ENCODE assay signal across 10 mouse cellular contexts in the genomic region with DNA sequence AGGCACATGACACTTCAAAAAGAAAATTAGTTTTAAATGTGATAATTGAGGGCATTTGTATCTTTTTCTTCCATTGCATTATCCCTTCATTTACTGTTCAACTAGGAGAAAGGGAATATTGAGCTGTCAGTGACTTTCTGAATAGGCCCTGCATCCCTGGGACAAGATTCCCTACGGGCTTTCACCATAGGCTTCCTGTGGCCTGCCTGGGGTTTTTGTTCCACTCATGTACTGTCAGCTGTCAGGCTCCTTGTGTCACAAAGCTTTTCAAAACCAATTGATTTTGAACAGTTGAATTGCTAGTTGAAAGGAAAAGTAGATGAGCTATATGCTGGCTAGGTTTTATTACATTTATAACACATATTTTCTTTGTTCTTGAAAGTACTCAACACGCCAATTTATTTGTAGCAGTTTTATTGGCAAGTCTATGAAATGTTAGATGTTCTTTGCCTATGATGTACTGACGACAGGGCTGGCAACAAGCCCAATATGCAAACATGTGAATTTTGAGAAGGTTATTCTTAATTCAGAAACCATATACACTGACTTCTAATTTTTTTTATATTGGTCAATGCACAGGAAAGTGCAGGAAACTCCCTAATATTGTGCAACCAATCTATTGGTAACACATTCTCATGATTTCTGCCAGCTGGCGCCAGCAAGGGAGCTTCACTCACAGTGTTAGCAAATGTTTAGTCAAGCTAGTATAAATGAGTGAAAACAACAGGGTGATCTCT. TPM values are rescaled to one million over a fixed set of nuclear protein-coding genes. Genes with fewer than 3 reads are reported as not detected.
DNase-seq lines count a peak whose midpoint lies in the region; ATAC-seq and TF ChIP-seq lines count a peak whose summit lies in the region.
"Had no signal": no experiment of that assay in that cellular context is flagged by ENCODE, and none has a peak within 500 bp of the region (broad histone marks: within the 10 kb centered on the region; RNA-seq: fewer than 3 reads in every experiment).

No protein-coding gene starts in this region.

- no peak overlapping the region for H3K27ac ChIP-seq in forebrain, embryonic 14.5 days (ENCODE audit: low read depth, low read length)
- H3K27ac ChIP-seq in forebrain, embryonic 11.5 days (ENCODE audit: low read depth, low read length) = no peak overlapping the region
- no peak overlapping the region for H3K27ac ChIP-seq in liver, adult 2 months (replicated peaks; ENCODE audit: insufficient read depth, low read depth, low read length)
- no peak overlapping the region for H3K27ac ChIP-seq in liver, embryonic 12.5 days
- H3K27ac ChIP-seq in lung, embryonic 15.5 days = no peak overlapping the region
- H3K27ac ChIP-seq: liver, embryonic 15.5 days had no signal

- H3K36me3 ChIP-seq in forebrain, embryonic 14.5 days (ENCODE audit: control insufficient read depth, insufficient read depth, low read length) = no peaks in the 10 kb centered on the region
- no peaks in the 10 kb centered on the region for H3K36me3 ChIP-seq in forebrain, embryonic 11.5 days (ENCODE audit: control insufficient read depth, insufficient read depth, low read length)
- no peaks in the 10 kb centered on the region for H3K36me3 ChIP-seq in liver, adult 2 months (ENCODE audit: control insufficient read depth, insufficient read depth, low read length)
- no peaks in the 10 kb centered on the region for H3K36me3 ChIP-seq in liver, embryonic 12.5 days
- no peaks in the 10 kb centered on the region for H3K36me3 ChIP-seq in lung, embryonic 15.5 days
- H3K36me3 ChIP-seq: liver, embryonic 15.5 days had no signal

- no peaks in the 10 kb centered on the region for H3K79me2 ChIP-seq in liver, adult 2 months (ENCODE audit: control insufficient read depth, insufficient read depth, low read length)

- TF ChIP-seq POLR2A in liver, adult 2 months (IDR thresholded peaks at IDR 0.05; ENCODE audit: extremely low read depth, insufficient read depth, low read length) = no peak

- no peak for TF ChIP-seq CTCF in liver, adult 2 months (IDR thresholded peaks at IDR 0.05; ENCODE audit: low read depth, low read length)

- 48% methylated on average over 4 of the region's 4 CpGs for WGBS in forebrain, embryonic 14.5 days
- WGBS in forebrain, embryonic 11.5 days = 72% methylated on average over 4 of the region's 4 CpGs
- 71% methylated on average over 4 of the region's 4 CpGs for WGBS in liver, adult 2 months
- 56% methylated on average over 4 of the region's 4 CpGs for WGBS in liver, embryonic 12.5 days (ENCODE audit: insufficient replicate concordance)
- 45% methylated on average over 4 of the region's 4 CpGs for WGBS in lung, embryonic 15.5 days

- H3K4me1 ChIP-seq in forebrain, embryonic 14.5 days (ENCODE audit: control insufficient read depth, insufficient read depth, low read length) = no peaks in the 10 kb centered on the region; the same call in 1 of the 2 replicates
- no peaks in the 10 kb centered on the region for H3K4me1 ChIP-seq in forebrain, embryonic 11.5 days (replicated peaks; ENCODE audit: control insufficient read depth, insufficient read depth, low read length)
- no peaks in the 10 kb centered on the region for H3K4me1 ChIP-seq in liver, adult 2 months (ENCODE audit: control insufficient read depth, insufficient read depth, low read length)
- H3K4me1 ChIP-seq in liver, embryonic 12.5 days = no peaks in the 10 kb centered on the region
- H3K4me1 ChIP-seq in lung, embryonic 15.5 days = 0 out of 2 replicates have a peak, but pooled peaks cover 3% of the 10 kb centered on the region
- H3K4me1 ChIP-seq: liver, embryonic 15.5 days had no signal

- DNase-seq in forebrain, embryonic 14.5 days (ENCODE audit: low spot score) = peak; percentile 48
- DNase-seq in forebrain, embryonic 11.5 days (ENCODE audit: low spot score) = no peak
- peak; percentile 30 for DNase-seq in liver, adult 2 months (ENCODE audit: extremely low read depth, low read depth, low spot score)
- peak; percentile 30 for DNase-seq in fibroblast of lung, adult 2 months (ENCODE audit: low read depth)
- no peak for DNase-seq in liver

- H3K4me3 ChIP-seq in forebrain, embryonic 14.5 days (ENCODE audit: low read depth, low read length) = no peak overlapping the region
- no peak overlapping the region for H3K4me3 ChIP-seq in forebrain, embryonic 11.5 days (ENCODE audit: low read depth, low read length)
- no peak overlapping the region for H3K4me3 ChIP-seq in liver, adult 2 months (ENCODE audit: insufficient read depth, low read depth, low read length)
- no peak overlapping the region for H3K4me3 ChIP-seq in liver, embryonic 12.5 days
- H3K4me3 ChIP-seq in lung, embryonic 15.5 days = no peak overlapping the region
- H3K4me3 ChIP-seq: liver, embryonic 15.5 days had no signal

- H3K4me2 ChIP-seq in forebrain, embryonic 14.5 days (ENCODE audit: low read length) = no peak overlapping the region
- no peak overlapping the region for H3K4me2 ChIP-seq in forebrain, embryonic 11.5 days (ENCODE audit: low read depth, low read length, severe bottlenecking)
- H3K4me2 ChIP-seq in liver, embryonic 12.5 days = no peak overlapping the region
- no peak overlapping the region for H3K4me2 ChIP-seq in lung, embryonic 15.5 days
- H3K4me2 ChIP-seq: liver, embryonic 15.5 days had no signal

- H3K27me3 ChIP-seq in forebrain, embryonic 14.5 days (replicated peaks; ENCODE audit: control insufficient read depth, insufficient read depth, low read length) = no peaks in the 10 kb centered on the region
- H3K27me3 ChIP-seq in forebrain, embryonic 11.5 days (ENCODE audit: control insufficient read depth, insufficient read depth, low read length) = no peaks in the 10 kb centered on the region
- no peaks in the 10 kb centered on the region for H3K27me3 ChIP-seq in liver, adult 2 months (ENCODE audit: control insufficient read depth, insufficient read depth, low read length)
- H3K27me3 ChIP-seq in liver, embryonic 12.5 days (replicated peaks) = no peaks in the 10 kb centered on the region
- H3K27me3 ChIP-seq in lung, embryonic 15.5 days = no peaks in the 10 kb centered on the region
- H3K27me3 ChIP-seq: CH12.LX; liver, embryonic 15.5 days had no signal

- no peaks in the 10 kb centered on the region for H3K9me3 ChIP-seq in forebrain, embryonic 14.5 days (replicated peaks; ENCODE audit: control insufficient read depth, low read length)
- no peaks in the 10 kb centered on the region for H3K9me3 ChIP-seq in forebrain, embryonic 11.5 days (ENCODE audit: control insufficient read depth, low read length)
- H3K9me3 ChIP-seq in liver, embryonic 12.5 days (replicated peaks) = no peaks in the 10 kb centered on the region
- H3K9me3 ChIP-seq in lung, embryonic 15.5 days = no peaks in the 10 kb centered on the region
- H3K9me3 ChIP-seq: liver, embryonic 15.5 days had no signal

- H3K9ac ChIP-seq in forebrain, embryonic 14.5 days (ENCODE audit: low read length) = no peak overlapping the region
- H3K9ac ChIP-seq in forebrain, embryonic 11.5 days (ENCODE audit: low read length) = no peak overlapping the region
- no peak overlapping the region for H3K9ac ChIP-seq in liver, adult 2 months (ENCODE audit: low read depth, low read length)
- no peak overlapping the region for H3K9ac ChIP-seq in liver, embryonic 12.5 days
- H3K9ac ChIP-seq in lung, embryonic 15.5 days = no peak overlapping the region
- H3K9ac ChIP-seq: liver, embryonic 15.5 days had no signal

- ATAC-seq in forebrain, embryonic 14.5 days = peak; percentile 66; the same call in 1 of the 2 replicates
- ATAC-seq in forebrain, embryonic 11.5 days (replicated peaks; ENCODE audit: low FRiP score) = no peak
- no peak for ATAC-seq in liver, embryonic 12.5 days
- ATAC-seq in lung, embryonic 15.5 days (ENCODE audit: borderline replicate concordance, extremely low read depth, low FRiP score, low TSS enrichment) = peak; percentile 76; the same call in 1 of the 2 replicates
- no peak for ATAC-seq in activated CD4-positive, CD25-positive, alpha-beta regulatory T cell, adult 4 months

RNA-seq across cellular contexts. Expression of a gene that starts 37.4 kb away (rescaled TPM):
- 0.11 and 0.14 TPM in 2 replicates for polyA plus RNA-seq in forebrain, embryonic 14.5 days (2014; fragmentation: Nextera tagmentation; extraction: Ambion mirVana)
- 0.15 and 0.20 TPM in 2 replicates for polyA plus RNA-seq in forebrain, embryonic 11.5 days (2014; fragmentation: Nextera tagmentation; extraction: Ambion mirVana)
- not detected in 2 replicates for total RNA-seq in liver, adult 2 months (2014; rRNA removed)
- polyA plus RNA-seq in liver, adult 2 months (2012; rRNA removed) = not detected in 2 replicates
- polyA plus RNA-seq in liver, embryonic 12.5 days (2016; fragmentation: Nextera tagmentation; extraction: Ambion mirVana) = not detected in 2 replicates
- 0.81 and 1.0 TPM in 2 replicates for polyA plus RNA-seq in lung, embryonic 15.5 days (2015; fragmentation: Nextera tagmentation; extraction: Ambion mirVana)
- not detected for polyA plus RNA-seq in activated CD4-positive, CD25-positive, alpha-beta regulatory T cell, adult 4 months (2017; shearing (Covaris generic))
- total RNA-seq: CH12.LX had no signal

Comparison
In these comparisons a context has a peak if more than half of its experiments do, and no peak if none do; other contexts are left out.
1. ATAC-seq: peak in forebrain, embryonic 14.5 days (single experiment) and lung, embryonic 15.5 days (single experiment); none in forebrain, embryonic 11.5 days (single experiment), liver, embryonic 12.5 days (single experiment) and activated CD4-positive, CD25-positive, alpha-beta regulatory T cell, adult 4 months (single experiment).
2. DNase-seq: peak in forebrain, embryonic 14.5 days (single experiment), liver, adult 2 months (single experiment) and fibroblast of lung, adult 2 months (single experiment); none in forebrain, embryonic 11.5 days (single experiment) and liver (single experiment).